Mouse (Mus musculus) layer of hippocampus, adult 2 months (tissue): ENCODE measurements at regions not wholly inside any gene's neighbourhood (a gene's known extent, or its start where the extent isn't known, plus 50 kb on each side); places are given as distances from the start of the nearest gene placed in this dataset.

ENCODE experiments used
- DNase-seq, 2 experiments: peaks; one replicate each; pipeline ENCODE4 v3.0.0; 2022; ENCODE audit warnings: low spot score in 2 of 2
- H3K27ac ChIP-seq: fragments of 200-600 bp; 2 replicates; pipeline ENCODE4 v1.8.1; 2022
- H3K4me3 ChIP-seq: fragments of 200-600 bp; 2 replicates; pipeline ENCODE4 v1.8.1; 2022; ENCODE audit warnings: mild to moderate bottlenecking
- CTCF ChIP-seq: fragments of 200-600 bp; conservative IDR thresholded peaks from 2 replicates; pipeline ENCODE4 v1.8.1; 2022; ENCODE audit warnings: antibody characterized with exemption, mild to moderate bottlenecking, moderate library complexity

DNA sequence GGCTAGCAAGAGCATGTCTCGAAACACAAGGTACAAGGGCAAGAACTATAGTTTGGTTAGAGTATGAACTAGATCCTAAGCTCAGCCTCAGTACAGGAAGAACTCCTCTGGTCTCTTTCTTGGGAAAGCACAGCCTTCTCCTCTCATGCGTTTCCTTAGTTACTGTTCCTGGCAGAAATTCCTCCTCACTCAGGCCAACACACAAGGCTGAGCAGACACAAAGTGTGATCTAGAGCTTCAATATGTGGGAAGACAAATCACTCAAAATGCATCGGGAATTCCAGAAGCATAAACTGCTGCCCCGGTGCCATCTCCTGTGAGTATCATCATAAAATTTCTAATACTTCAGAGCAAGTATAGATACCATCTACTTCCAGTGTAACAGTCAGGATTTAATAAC, 366.1 kb downstream of the Sv2b start:
- peak overlapping the region; percentile 49 for H3K27ac ChIP-seq
- peak; percentile 20 to 41 for DNase-seq
- TF ChIP-seq CTCF, result no peak
- H3K4me3 ChIP-seq, result no peak overlapping the region

DNA sequence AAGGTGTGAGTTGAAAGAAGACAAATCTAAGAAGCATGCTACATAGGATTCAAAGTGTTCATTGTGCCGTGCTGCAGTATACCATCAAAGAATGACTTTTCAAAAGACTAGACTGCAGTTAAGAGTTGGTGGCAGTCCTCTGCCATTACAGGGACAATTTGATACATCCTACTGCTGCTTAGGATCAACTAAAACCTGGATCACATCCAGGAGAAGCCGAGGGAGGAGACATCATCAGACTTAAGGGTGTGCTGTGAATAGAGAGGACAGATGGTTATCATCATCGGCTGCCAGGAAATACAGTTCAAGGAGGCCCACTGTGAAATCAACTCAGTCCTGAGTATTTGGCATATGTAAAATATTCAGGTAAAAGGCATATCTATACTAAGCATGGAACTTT, 366.9 kb downstream of the Sv2b start:
- Histone ChIP-seq H3K27ac (no peak overlapping the region), H3K4me3 (no peak overlapping the region)
- DNase-seq, result no peak
- TF ChIP-seq CTCF, result no peak

DNA sequence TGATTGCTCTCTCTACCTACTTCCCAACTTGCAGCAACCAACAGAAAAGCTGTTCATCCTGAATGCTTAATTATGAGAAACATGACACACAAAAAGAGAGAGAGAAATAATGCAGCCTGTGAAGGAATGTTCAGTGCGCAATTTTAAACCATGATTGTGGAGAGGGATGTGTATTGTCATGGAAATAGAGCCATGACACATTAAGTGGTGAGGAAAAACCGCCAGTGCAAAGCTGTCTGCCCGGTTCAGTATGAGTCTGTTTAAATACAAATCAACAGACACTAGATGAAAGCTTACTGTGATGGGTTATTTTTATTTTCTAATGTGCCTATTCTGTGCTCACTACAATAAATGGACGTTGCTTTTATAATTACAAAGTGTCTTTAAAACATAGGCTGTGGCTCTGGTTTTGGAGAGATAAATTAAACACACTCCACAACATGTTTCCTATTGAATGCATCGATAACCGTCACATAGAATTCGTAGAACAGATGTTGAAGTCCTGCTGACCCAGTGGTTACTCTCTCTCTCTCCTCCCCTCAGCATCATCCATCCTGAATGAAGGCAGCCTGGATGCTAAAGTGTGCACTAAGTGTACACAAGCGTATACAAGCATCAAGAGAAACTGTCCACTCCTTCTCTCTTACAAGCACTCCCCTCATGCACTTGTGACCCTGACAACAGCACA, 374.7 kb upstream of the Slco3a1 start:
- H3K4me3 ChIP-seq, result no peak overlapping the region
- DNase-seq, result no peak
- TF ChIP-seq CTCF, result no peak

GRCm38 (mm10) chr7:74928226-74928927, 373.8 kb upstream of the Slco3a1 start:
- H3K27ac ChIP-seq, result no peak overlapping the region
- H3K4me3 ChIP-seq, result no peak overlapping the region
- TF ChIP-seq CTCF, result no peak
- DNase-seq, result no peak

More for the DNA sequence above, 374.7 kb upstream of the Slco3a1 start:
- no peak overlapping the region for H3K27ac ChIP-seq

GRCm38 (mm10) chr7:74926729-74927128, 372.1 kb upstream of the Slco3a1 start:
- Histone ChIP-seq H3K4me3 (no peak overlapping the region), H3K27ac (no peak overlapping the region)
- no peak for DNase-seq
- no peak for TF ChIP-seq CTCF

- no peak for DNase-seq
- no peak for TF ChIP-seq CTCF
- no peak overlapping the region for H3K4me3 ChIP-seq
- no peak overlapping the region for H3K27ac ChIP-seq
Measured at GRCm38 (mm10) chr7:74924156-74924555, 369.6 kb upstream of the Slco3a1 start.

DNA sequence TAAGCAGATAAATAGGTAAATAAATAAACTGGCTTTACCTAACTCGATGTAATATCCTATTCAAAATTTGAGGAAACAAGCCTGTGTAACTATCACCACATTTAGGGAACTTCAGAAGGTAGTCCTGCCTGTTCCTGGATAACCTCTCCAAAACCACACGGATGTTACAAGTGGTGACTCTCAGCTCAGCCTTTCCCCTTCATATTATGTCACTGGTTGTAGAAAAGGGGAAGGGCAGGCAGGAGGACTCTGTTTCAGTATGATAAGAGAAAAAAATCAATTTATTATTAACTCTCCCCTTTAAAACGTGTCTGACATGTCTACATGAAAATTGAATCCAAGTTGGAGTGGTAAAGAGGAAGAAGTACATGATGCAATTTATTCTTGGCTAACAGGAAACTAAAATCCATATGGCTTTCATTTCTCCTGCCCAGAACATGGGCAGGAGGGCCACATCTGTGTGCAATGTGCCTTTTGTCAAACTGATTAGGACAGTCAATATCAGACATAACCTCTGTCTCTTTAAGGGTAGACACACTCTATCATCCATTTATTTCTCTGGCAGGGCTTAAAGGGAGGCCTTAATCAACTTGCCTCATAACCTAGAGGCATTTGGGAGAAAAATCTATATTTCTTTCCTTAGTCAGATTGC, 353.9 kb upstream of the Slco3a1 start:
- DNase-seq, result no peak
- Histone ChIP-seq H3K4me3 (no peak overlapping the region), H3K27ac (no peak overlapping the region)
- TF ChIP-seq CTCF, result no peak

DNA sequence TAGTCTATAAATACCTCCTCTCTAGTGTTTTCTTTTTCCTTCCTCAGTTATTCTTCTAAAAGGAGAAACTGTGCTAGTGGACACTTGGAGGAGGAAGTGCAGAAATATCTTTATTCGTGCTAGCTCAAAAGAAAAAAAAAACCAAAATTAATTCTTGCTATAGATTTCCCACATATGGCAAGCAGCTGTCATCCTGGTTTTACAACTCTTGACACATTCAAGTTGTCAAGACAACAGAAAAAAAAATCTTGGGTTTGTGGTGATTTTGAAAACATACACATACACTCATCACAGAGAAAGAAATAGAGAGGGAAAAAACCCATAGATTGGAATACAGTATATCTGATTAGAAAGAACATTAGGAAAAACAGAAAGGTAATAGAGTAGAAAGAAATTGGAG, 352.8 kb upstream of the Slco3a1 start:
- no peak overlapping the region for H3K27ac ChIP-seq
- DNase-seq, result no peak
- no peak for TF ChIP-seq CTCF
- H3K4me3 ChIP-seq, result no peak overlapping the region

- no peak for TF ChIP-seq CTCF
- peak; percentile 11 to 17 for DNase-seq
- H3K27ac ChIP-seq, result peak overlapping the region; percentile 40
- no peak overlapping the region for H3K4me3 ChIP-seq
Measured at GRCm38 (mm10) chr7:74877466-74877865, 322.9 kb upstream of the Slco3a1 start.

- H3K4me3 ChIP-seq, result no peak overlapping the region
- TF ChIP-seq CTCF, result no peak
- peak; percentile 41 to 64 for DNase-seq
- peak overlapping the region; percentile 40 for H3K27ac ChIP-seq
Measured at GRCm38 (mm10) chr7:74876667-74877066, 322.1 kb upstream of the Slco3a1 start.

DNA sequence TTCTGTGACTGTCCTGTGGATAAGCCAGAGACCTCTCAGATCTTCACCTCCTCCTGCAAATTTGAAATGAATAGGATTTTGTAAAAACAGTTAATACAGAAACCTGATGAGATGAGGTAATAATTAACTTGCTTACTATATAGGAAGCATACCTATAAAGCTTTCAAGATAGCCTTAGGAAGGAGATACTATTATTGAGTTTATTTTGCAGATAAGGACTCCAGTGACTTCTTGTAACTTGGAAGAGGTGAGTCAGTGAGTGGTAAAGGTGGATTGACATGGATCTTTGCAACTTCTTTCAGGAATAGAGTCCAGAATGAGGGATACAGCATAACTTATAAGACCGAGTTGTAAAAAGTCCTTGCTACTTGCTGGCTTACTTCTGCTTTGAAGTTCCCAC, 315.7 kb upstream of the Slco3a1 start:
- H3K27ac ChIP-seq, result no peak overlapping the region

DNA sequence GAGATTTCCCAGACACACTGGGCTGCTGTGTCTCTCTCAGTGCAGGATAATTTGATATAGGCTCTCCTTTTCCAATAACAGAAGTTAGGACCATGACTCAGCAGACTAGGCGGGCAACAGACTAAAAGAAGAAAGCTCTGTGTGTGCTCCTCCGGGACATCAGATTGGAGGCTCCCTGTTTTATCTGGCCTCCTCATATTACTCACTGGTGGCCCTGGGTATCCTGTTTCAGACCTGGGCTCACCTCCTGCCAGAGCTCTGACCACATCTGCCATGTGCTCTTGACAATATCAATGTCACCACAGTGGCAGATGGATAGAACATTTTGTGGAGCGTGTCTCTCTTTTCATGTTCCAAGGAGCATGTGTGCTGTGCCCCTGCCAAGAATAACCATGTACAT, 308.1 kb upstream of the Slco3a1 start:
- no peak for TF ChIP-seq CTCF
- peak in 1 of 2 experiments; percentile 11 for DNase-seq

More for the DNA sequence above, 315.7 kb upstream of the Slco3a1 start:
- no peak for DNase-seq
- H3K4me3 ChIP-seq, result no peak overlapping the region
- TF ChIP-seq CTCF, result no peak

GRCm38 (mm10) chr7:74844306-74844929, 289.8 kb upstream of the Slco3a1 start:
- no peak for DNase-seq
- Histone ChIP-seq H3K27ac (no peak overlapping the region), H3K4me3 (no peak overlapping the region)
- TF ChIP-seq CTCF, result no peak

More for the DNA sequence above, 308.1 kb upstream of the Slco3a1 start:
- Histone ChIP-seq H3K27ac (no peak overlapping the region; the same call in 1 of the 2 replicates), H3K4me3 (no peak overlapping the region)
